Mouse (Mus musculus) liver, embryonic 15.5 days (tissue): Measurements from ENCODE around the gene Tspan10. TPM values are rescaled to one million over a fixed set of nuclear protein-coding genes. Genes with fewer than 3 reads are reported as not detected.
A peak's percentile ranks its signal among the peaks of the same experiment; 100 is the strongest.

Source experiments
- ATAC-seq: fragments of 200-750 bp; cut with Nextera tagmentation; 2 replicates; pipeline ENCODE4 v1.8.0; 2017; ENCODE audit warnings: moderate number of reproducible peaks, mild to moderate bottlenecking, moderate library complexity; ENCODE audit not compliant: insufficient read depth
- H3K27ac ChIP-seq: fragments of 300-500 bp; sonication (generic); replicated peaks from 2 replicates; pipeline ENCODE4 v1.5.1; 2015; ENCODE audit warnings: mild to moderate bottlenecking, inconsistent platforms
- H3K27me3 ChIP-seq: fragments of 300-500 bp; sonication (generic); 2 replicates; pipeline ENCODE4 v1.6.1; 2015; ENCODE audit warnings: mild to moderate bottlenecking, inconsistent platforms
- H3K36me3 ChIP-seq: fragments of 300-500 bp; sonication (generic); replicated peaks from 2 replicates; pipeline ENCODE4 v1.6.1; 2015; ENCODE audit warnings: moderate library complexity, mild to moderate bottlenecking, inconsistent platforms
- H3K4me1 ChIP-seq: fragments of 300-500 bp; sonication (generic); replicated peaks from 2 replicates; pipeline ENCODE4 v1.6.1; 2015; ENCODE audit warnings: inconsistent platforms
- H3K4me2 ChIP-seq: fragments of 300-500 bp; sonication (generic); 2 replicates; pipeline ENCODE4 v1.6.1; 2015; ENCODE audit warnings: moderate library complexity, mild to moderate bottlenecking, inconsistent platforms
- H3K4me3 ChIP-seq: fragments of 300-500 bp; sonication (generic); replicated peaks from 2 replicates; pipeline ENCODE4 v1.5.1; 2015; ENCODE audit warnings: mild to moderate bottlenecking, inconsistent platforms
- H3K9ac ChIP-seq: fragments of 300-500 bp; sonication (generic); 2 replicates; pipeline ENCODE4 v1.6.1; 2015; ENCODE audit warnings: moderate library complexity, mild to moderate bottlenecking, inconsistent platforms
- H3K9me3 ChIP-seq: fragments of 300-500 bp; sonication (generic); replicated peaks from 2 replicates; pipeline ENCODE4 v1.6.1; 2016; ENCODE audit warnings: inconsistent platforms
- WGBS: fragments of 180-500 bp; shearing (Covaris S2); methylation state at CpG from one replicate; pipeline ENCODE4 v1.1.7; 2015; ENCODE audit warnings: mixed read lengths; ENCODE audit not compliant: insufficient replicate concordance; 5-methylcytosine and 5-hydroxymethylcytosine counted together
- polyA plus RNA-seq: library from polyadenylated mRNA; unstranded; fragments of >200 nt; fragmentation: Nextera tagmentation; extraction: Ambion mirVana; gene quantifications from 2 replicates; pipeline ENCODE4 v1.2.1, GENCODE M21; 2015

Gene Tspan10
- polyA plus RNA-seq, 1 experiment from 2014 or later, result not detected

GRCm38 (mm10) chr11:120455413-120455812 is 13.0 kb downstream of the Tspan10 start:
- Histone ChIP-seq H3K9me3 (no peaks in the 10 kb centered on the region), H3K4me3 (no peak overlapping the region), H3K4me1 (peaks cover 62% of the 10 kb centered on the region), H3K9ac (no peak overlapping the region), H3K27me3 (no peaks in the 10 kb centered on the region), H3K27ac (peak overlapping the region; percentile 80), H3K4me2 (peak overlapping the region; percentile 92), H3K36me3 (peaks cover 11% of the 10 kb centered on the region)
- ATAC-seq, result peak; percentile 51
- 58% methylated on average over 7 of the region's 7 CpGs for WGBS

GRCm38 (mm10) chr11:120457370-120457769 is 14.9 kb downstream of the Tspan10 start:
- H3K9me3 ChIP-seq, result no peaks in the 10 kb centered on the region
- peak overlapping the region; percentile 80 for H3K27ac ChIP-seq
- peak overlapping the region; percentile 84 for H3K4me3 ChIP-seq
- ATAC-seq, result peak; percentile 47
- H3K27me3 ChIP-seq, result no peaks in the 10 kb centered on the region
- peaks cover 29% of the 10 kb centered on the region for H3K36me3 ChIP-seq
- H3K4me1 ChIP-seq, result peaks cover 62% of the 10 kb centered on the region
- WGBS, result 3% methylated on average over 14 of the region's 14 CpGs
- H3K9ac ChIP-seq, result peak overlapping the region; percentile 83
- peak overlapping the region; percentile 92 for H3K4me2 ChIP-seq

GRCm38 (mm10) chr11:120457772-120458751 is 15.6 kb downstream of the Tspan10 start, which contains the start of the genes Oxld1 and Ccdc137:
Gene Oxld1 (minus strand): TSS chr11:120458068.
Gene Ccdc137 (plus strand): TSS chr11:120458115.
- peak within 1 kb of the TSS; percentile 84 for H3K4me3 ChIP-seq
- H3K4me1 ChIP-seq, result peaks cover 62% of the 10 kb centered on the region
- peak within 1 kb of the TSS; percentile 80 for H3K27ac ChIP-seq
- WGBS, result 2% methylated on average over 62 of the region's 62 CpGs
- H3K27me3 ChIP-seq, result no peaks in the 10 kb centered on the region
- H3K4me2 ChIP-seq, result peak within 1 kb of the TSS; percentile 92
- peak; percentile 81 for ATAC-seq
- H3K9me3 ChIP-seq, result no peaks in the 10 kb centered on the region
- H3K9ac ChIP-seq, result peak within 1 kb of the TSS; percentile 83
- peaks cover 35% of the 10 kb centered on the region for H3K36me3 ChIP-seq

- WGBS, result 28% methylated on average over 6 of the region's 6 CpGs
- peaks cover 45% of the 10 kb centered on the region for H3K36me3 ChIP-seq
- H3K4me1 ChIP-seq, result peaks cover 55% of the 10 kb centered on the region
- peak overlapping the region; percentile 84 for H3K4me3 ChIP-seq
- no peak for ATAC-seq
- peak overlapping the region; percentile 92 for H3K4me2 ChIP-seq
- no peaks in the 10 kb centered on the region for H3K9me3 ChIP-seq
- peak overlapping the region; percentile 83 for H3K9ac ChIP-seq
- H3K27me3 ChIP-seq, result no peaks in the 10 kb centered on the region
- peak overlapping the region; percentile 80; the same call in 1 of the 2 replicates for H3K27ac ChIP-seq
Measured at GRCm38 (mm10) chr11:120458847-120459597, 16.6 kb downstream of the Tspan10 start.

GRCm38 (mm10) chr11:120463536-120463935 is 21.1 kb downstream of the Tspan10 start:
- Histone ChIP-seq H3K4me1 (peaks cover 41% of the 10 kb centered on the region), H3K4me2 (no peak overlapping the region), H3K27me3 (no peaks in the 10 kb centered on the region), H3K27ac (no peak overlapping the region), H3K9ac (no peak overlapping the region), H3K36me3 (peaks cover 65% of the 10 kb centered on the region), H3K4me3 (no peak overlapping the region), H3K9me3 (no peaks in the 10 kb centered on the region)
- ATAC-seq, result no peak
- 77% methylated on average over 2 of the region's 2 CpGs for WGBS

- H3K9me3 ChIP-seq, result no peaks in the 10 kb centered on the region
- H3K4me2 ChIP-seq, result no peak overlapping the region
- H3K9ac ChIP-seq, result no peak overlapping the region
- H3K27me3 ChIP-seq, result no peaks in the 10 kb centered on the region
- H3K36me3 ChIP-seq, result peaks cover 70% of the 10 kb centered on the region
- H3K4me1 ChIP-seq, result peaks cover 40% of the 10 kb centered on the region
- no peak overlapping the region for H3K4me3 ChIP-seq
- no peak for ATAC-seq
- 76% methylated on average over 5 of the region's 5 CpGs for WGBS
- H3K27ac ChIP-seq, result no peak overlapping the region
Measured at GRCm38 (mm10) chr11:120464365-120464764, 21.9 kb downstream of the Tspan10 start.

- H3K4me3 ChIP-seq, result no peak overlapping the region
- no peak for ATAC-seq
Measured at GRCm38 (mm10) chr11:120465521-120465920, 23.1 kb downstream of the Tspan10 start.

GRCm38 (mm10) chr11:120467051-120467735 is 24.7 kb downstream of the Tspan10 start, which contains the start of gene Arl16:
Gene Arl16 (minus strand): TSS chr11:120467607.
- peak; percentile 100 for ATAC-seq
- WGBS, result under 1% methylated on average over 54 of the region's 54 CpGs

More at GRCm38 (mm10) chr11:120465521-120465920, 23.1 kb downstream of the Tspan10 start:
- no peak overlapping the region for H3K9ac ChIP-seq
- no peak overlapping the region for H3K4me2 ChIP-seq
- WGBS, result 75% methylated on average over 4 of the region's 4 CpGs
- peaks cover 35% of the 10 kb centered on the region for H3K4me1 ChIP-seq
- no peaks in the 10 kb centered on the region for H3K9me3 ChIP-seq
- no peaks in the 10 kb centered on the region for H3K27me3 ChIP-seq
- no peak overlapping the region for H3K27ac ChIP-seq
- H3K36me3 ChIP-seq, result peaks cover 73% of the 10 kb centered on the region

GRCm38 (mm10) chr11:120467736-120468092 is 25.3 kb downstream of the Tspan10 start:
- Histone ChIP-seq H3K9me3 (no peaks in the 10 kb centered on the region), H3K9ac (peak overlapping the region; percentile 88), H3K36me3 (peaks cover 73% of the 10 kb centered on the region), H3K4me1 (peaks cover 35% of the 10 kb centered on the region), H3K27me3 (no peaks in the 10 kb centered on the region), H3K4me3 (peak overlapping the region; percentile 95), H3K27ac (peak overlapping the region; percentile 81), H3K4me2 (peak overlapping the region; percentile 85)
- peak; percentile 71 for ATAC-seq
- under 1% methylated on average over 33 of the region's 33 CpGs for WGBS

More at GRCm38 (mm10) chr11:120467051-120467735, 24.7 kb downstream of the Tspan10 start, which contains the start of gene Arl16:
- no peaks in the 10 kb centered on the region for H3K27me3 ChIP-seq
- peak within 1 kb of the TSS; percentile 95 for H3K4me3 ChIP-seq
- H3K4me1 ChIP-seq, result peaks cover 35% of the 10 kb centered on the region
- H3K4me2 ChIP-seq, result peak within 1 kb of the TSS; percentile 92
- peak within 1 kb of the TSS; percentile 88 for H3K9ac ChIP-seq
- no peaks in the 10 kb centered on the region for H3K9me3 ChIP-seq
- peak within 1 kb of the TSS; percentile 81 for H3K27ac ChIP-seq
- H3K36me3 ChIP-seq, result peaks cover 73% of the 10 kb centered on the region

GRCm38 (mm10) chr11:120472052-120472451 is 29.6 kb downstream of the Tspan10 start:
- WGBS, result 91% methylated on average over 6 of the region's 6 CpGs
- Histone ChIP-seq H3K4me1 (peaks cover 17% of the 10 kb centered on the region), H3K9ac (no peak overlapping the region), H3K9me3 (no peaks in the 10 kb centered on the region), H3K36me3 (peaks cover 83% of the 10 kb centered on the region), H3K4me2 (no peak overlapping the region), H3K4me3 (no peak overlapping the region), H3K27ac (no peak overlapping the region), H3K27me3 (no peaks in the 10 kb centered on the region)
- ATAC-seq, result no peak
